Mouse (Mus musculus): ENCODE results near the gene Fcrl1. TPM values are rescaled to one million over a fixed set of nuclear protein-coding genes. Genes with fewer than 3 reads are reported as not detected.
A peak's percentile ranks its signal among the peaks of the same experiment; 100 is the strongest.
"Not testable (repeated sequence)": the region's sequence is repeated elsewhere in the genome, so short reads cannot be mapped to it uniquely, and the experiment has no call there.

The Fcrl1 gene
- polyA plus RNA-seq, 1 experiment from 2014 or later, result 0.39 TPM

DNA sequence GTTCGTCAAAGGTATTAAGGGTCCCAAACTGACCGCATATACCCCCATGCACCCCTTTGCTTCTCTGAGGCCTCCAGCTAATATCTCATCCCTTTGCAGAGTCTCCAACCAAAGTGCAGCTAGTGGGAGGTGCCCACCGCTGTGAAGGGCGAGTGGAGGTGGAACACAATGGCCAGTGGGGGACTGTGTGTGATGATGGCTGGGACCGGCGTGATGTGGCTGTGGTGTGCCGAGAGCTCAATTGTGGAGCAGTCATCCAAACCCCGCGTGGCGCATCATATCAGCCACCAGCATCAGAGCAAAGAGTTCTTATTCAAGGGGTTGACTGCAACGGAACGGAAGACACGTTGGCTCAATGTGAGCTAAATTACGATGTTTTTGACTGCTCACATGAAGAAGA is 10.5 kb upstream of the Fcrl1 start:
- DNase-seq (ENCODE audit: low spot score) (no peak), ATAC-seq (ENCODE audit: low FRiP score, low TSS enrichment) (no peak)
- WGBS, result 94% methylated on average over 14 of the region's 14 CpGs

DNA sequence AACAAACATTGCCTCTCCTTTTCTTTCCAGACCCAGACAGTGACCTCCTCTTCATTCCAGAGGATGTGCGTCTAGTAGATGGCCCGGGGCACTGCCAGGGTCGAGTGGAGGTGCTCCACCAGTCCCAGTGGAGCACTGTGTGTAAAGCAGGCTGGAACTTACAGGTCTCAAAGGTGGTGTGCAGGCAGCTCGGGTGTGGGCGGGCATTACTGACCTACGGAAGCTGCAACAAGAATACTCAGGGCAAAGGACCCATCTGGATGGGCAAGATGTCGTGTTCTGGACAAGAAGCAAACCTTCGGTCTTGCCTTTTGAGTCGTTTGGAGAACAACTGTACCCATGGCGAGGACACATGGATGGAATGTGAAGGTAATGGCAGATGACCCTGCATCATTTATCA is 8.7 kb upstream of the Fcrl1 start:
- Histone ChIP-seq H3K4me3 (ENCODE audit: low read depth, low read length) (no peak overlapping the region), H3K27ac (replicated peaks) (no peak overlapping the region), H3K36me3 (ENCODE audit: control insufficient read depth, insufficient read depth, low read length) (no peaks in the 10 kb centered on the region), H3K27me3 (ENCODE audit: control insufficient read depth, insufficient read depth, low read length) (no peaks in the 10 kb centered on the region), H3K4me1 (replicated peaks; ENCODE audit: control insufficient read depth, insufficient read depth) (no peaks in the 10 kb centered on the region), H3K4me2 (replicated peaks; ENCODE audit: low read depth) (no peak overlapping the region), H3K9ac (ENCODE audit: low read length) (no peak overlapping the region), H3K9me3 (ENCODE audit: control insufficient read depth, low read length) (no peaks in the 10 kb centered on the region)
- WGBS, result 80% methylated on average over 10 of the region's 10 CpGs
- ATAC-seq (ENCODE audit: low FRiP score, low TSS enrichment) (no peak), DNase-seq (ENCODE audit: low spot score) (no peak)
- TF ChIP-seq CTCF (IDR thresholded peaks at IDR 0.05; ENCODE audit: low read depth) (no peak), EP300 (optimal IDR thresholded peaks at IDR 0.05) (no peak)

More for the DNA sequence above, 10.5 kb upstream of the Fcrl1 start:
- H3K36me3 ChIP-seq (ENCODE audit: control insufficient read depth, insufficient read depth, low read length), result no peaks in the 10 kb centered on the region
- H3K9me3 ChIP-seq (ENCODE audit: control insufficient read depth, low read length), result no peaks in the 10 kb centered on the region
- H3K9ac ChIP-seq (ENCODE audit: low read length), result no peak overlapping the region
- H3K4me2 ChIP-seq (replicated peaks; ENCODE audit: low read depth), result no peak overlapping the region
- TF ChIP-seq EP300 (optimal IDR thresholded peaks at IDR 0.05), result no peak
- no peak for TF ChIP-seq CTCF (IDR thresholded peaks at IDR 0.05; ENCODE audit: low read depth)
- no peaks in the 10 kb centered on the region for H3K27me3 ChIP-seq (ENCODE audit: control insufficient read depth, insufficient read depth, low read length)
- H3K4me1 ChIP-seq (replicated peaks; ENCODE audit: control insufficient read depth, insufficient read depth), result no peaks in the 10 kb centered on the region
- no peak overlapping the region for H3K27ac ChIP-seq (replicated peaks)
- no peak overlapping the region for H3K4me3 ChIP-seq (ENCODE audit: low read depth, low read length)

DNA sequence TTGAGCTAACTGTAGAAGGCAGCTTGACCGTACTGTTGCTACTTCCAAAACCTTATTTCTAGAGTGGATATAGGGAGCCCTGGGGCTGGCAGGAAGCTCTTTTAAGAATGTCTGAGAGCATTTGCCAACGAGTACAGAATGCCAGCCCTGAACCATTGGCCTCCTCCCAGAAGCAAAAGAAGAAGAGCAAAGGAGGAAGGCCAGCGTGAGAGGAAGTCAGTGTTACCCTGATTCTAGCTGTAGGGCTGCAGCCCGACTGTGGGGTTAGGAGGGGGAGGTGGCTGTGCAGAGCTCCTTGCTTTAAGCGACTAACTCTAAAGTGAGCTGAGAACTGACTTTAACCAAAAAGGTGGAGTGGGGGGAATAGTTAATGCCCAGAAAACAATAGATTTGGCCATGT is 7.0 kb upstream of the Fcrl1 start:
- Histone ChIP-seq H3K9ac (ENCODE audit: low read length) (no peak overlapping the region), H3K4me3 (ENCODE audit: low read depth, low read length) (no peak overlapping the region), H3K4me2 (replicated peaks; ENCODE audit: low read depth) (no peak overlapping the region), H3K27me3 (ENCODE audit: control insufficient read depth, insufficient read depth, low read length) (no peaks in the 10 kb centered on the region), H3K27ac (replicated peaks) (no peak overlapping the region), H3K9me3 (ENCODE audit: control insufficient read depth, low read length) (no peaks in the 10 kb centered on the region), H3K36me3 (ENCODE audit: control insufficient read depth, insufficient read depth, low read length) (no peaks in the 10 kb centered on the region), H3K4me1 (replicated peaks; ENCODE audit: control insufficient read depth, insufficient read depth) (no peaks in the 10 kb centered on the region)
- ATAC-seq (ENCODE audit: low FRiP score, low TSS enrichment) (no peak), DNase-seq (ENCODE audit: low spot score) (no peak)
- WGBS, result 69% methylated on average over 5 of the region's 5 CpGs
- no peak for TF ChIP-seq CTCF (IDR thresholded peaks at IDR 0.05; ENCODE audit: low read depth)
- TF ChIP-seq EP300 (optimal IDR thresholded peaks at IDR 0.05), result no peak

DNA sequence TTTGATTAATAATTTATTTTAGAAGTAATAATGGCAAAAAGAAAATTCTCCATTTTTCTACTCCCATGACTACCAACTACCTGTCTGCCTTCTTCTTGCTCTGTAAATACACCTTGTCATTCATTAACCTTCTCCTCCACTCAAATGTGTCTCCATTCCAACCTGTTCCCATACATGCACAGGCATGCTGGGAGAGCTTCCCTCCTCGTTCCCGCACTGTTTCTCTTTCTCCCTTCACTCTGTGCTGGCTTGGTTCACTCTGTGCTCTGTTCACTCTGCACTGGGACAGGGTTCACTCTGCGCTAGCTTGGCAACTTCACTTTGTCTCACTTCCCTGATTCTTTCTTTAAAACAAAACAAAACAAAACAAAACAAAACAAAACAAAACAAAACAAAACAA is 1.0 kb downstream of the Fcrl1 start:
- no peaks in the 10 kb centered on the region for H3K9me3 ChIP-seq (ENCODE audit: control insufficient read depth, low read length)
- WGBS, result 38% methylated on average over 3 of the region's 3 CpGs
- no peak overlapping the region for H3K4me3 ChIP-seq (ENCODE audit: low read depth, low read length)
- H3K27me3 ChIP-seq (ENCODE audit: control insufficient read depth, insufficient read depth, low read length), result no peaks in the 10 kb centered on the region
- ATAC-seq (ENCODE audit: low FRiP score, low TSS enrichment) (peak; percentile 54; the same call in 1 of the 2 replicates), DNase-seq (ENCODE audit: low spot score) (no peak)
- no peak overlapping the region for H3K9ac ChIP-seq (ENCODE audit: low read length)
- no peaks in the 10 kb centered on the region for H3K36me3 ChIP-seq (ENCODE audit: control insufficient read depth, insufficient read depth, low read length)
- H3K4me2 ChIP-seq (replicated peaks; ENCODE audit: low read depth), result no peak overlapping the region
- TF ChIP-seq CTCF (IDR thresholded peaks at IDR 0.05; ENCODE audit: low read depth), result no peak
- TF ChIP-seq EP300 (optimal IDR thresholded peaks at IDR 0.05), result no peak
- H3K4me1 ChIP-seq (replicated peaks; ENCODE audit: control insufficient read depth, insufficient read depth), result no peaks in the 10 kb centered on the region
- H3K27ac ChIP-seq (replicated peaks), result no peak overlapping the region

DNA sequence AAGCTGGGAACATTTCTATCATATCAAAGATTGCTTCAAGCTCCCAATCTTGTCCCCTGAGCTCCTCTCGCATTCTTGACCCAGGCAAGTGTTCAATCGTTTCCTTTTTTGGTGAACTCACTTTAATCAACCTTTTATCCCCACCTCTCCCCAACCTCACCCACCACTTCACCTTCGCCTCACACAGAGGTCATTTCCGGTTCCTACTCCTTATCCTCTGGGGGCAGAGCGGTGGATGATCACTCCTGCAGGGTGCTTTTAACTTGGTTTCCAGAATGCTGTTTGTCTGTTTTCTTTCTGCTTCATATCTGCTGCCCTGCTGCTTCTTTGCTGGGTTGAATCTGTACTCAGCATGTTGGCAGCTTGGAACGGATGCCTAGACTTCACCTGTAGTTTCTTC is 1.5 kb downstream of the Fcrl1 start:
- Histone ChIP-seq H3K27me3 (ENCODE audit: control insufficient read depth, insufficient read depth, low read length) (no peaks in the 10 kb centered on the region), H3K4me2 (replicated peaks; ENCODE audit: low read depth) (no peak overlapping the region), H3K27ac (replicated peaks) (no peak overlapping the region), H3K9ac (ENCODE audit: low read length) (no peak overlapping the region), H3K4me1 (replicated peaks; ENCODE audit: control insufficient read depth, insufficient read depth) (no peaks in the 10 kb centered on the region), H3K4me3 (ENCODE audit: low read depth, low read length) (no peak overlapping the region), H3K36me3 (ENCODE audit: control insufficient read depth, insufficient read depth, low read length) (no peaks in the 10 kb centered on the region), H3K9me3 (ENCODE audit: control insufficient read depth, low read length) (no peaks in the 10 kb centered on the region)
- ATAC-seq (ENCODE audit: low FRiP score, low TSS enrichment) (no peak), DNase-seq (ENCODE audit: low spot score) (no peak)
- TF ChIP-seq CTCF (IDR thresholded peaks at IDR 0.05; ENCODE audit: low read depth) (no peak), EP300 (optimal IDR thresholded peaks at IDR 0.05) (no peak)
- WGBS, result 42% methylated on average over 6 of the region's 6 CpGs

DNA sequence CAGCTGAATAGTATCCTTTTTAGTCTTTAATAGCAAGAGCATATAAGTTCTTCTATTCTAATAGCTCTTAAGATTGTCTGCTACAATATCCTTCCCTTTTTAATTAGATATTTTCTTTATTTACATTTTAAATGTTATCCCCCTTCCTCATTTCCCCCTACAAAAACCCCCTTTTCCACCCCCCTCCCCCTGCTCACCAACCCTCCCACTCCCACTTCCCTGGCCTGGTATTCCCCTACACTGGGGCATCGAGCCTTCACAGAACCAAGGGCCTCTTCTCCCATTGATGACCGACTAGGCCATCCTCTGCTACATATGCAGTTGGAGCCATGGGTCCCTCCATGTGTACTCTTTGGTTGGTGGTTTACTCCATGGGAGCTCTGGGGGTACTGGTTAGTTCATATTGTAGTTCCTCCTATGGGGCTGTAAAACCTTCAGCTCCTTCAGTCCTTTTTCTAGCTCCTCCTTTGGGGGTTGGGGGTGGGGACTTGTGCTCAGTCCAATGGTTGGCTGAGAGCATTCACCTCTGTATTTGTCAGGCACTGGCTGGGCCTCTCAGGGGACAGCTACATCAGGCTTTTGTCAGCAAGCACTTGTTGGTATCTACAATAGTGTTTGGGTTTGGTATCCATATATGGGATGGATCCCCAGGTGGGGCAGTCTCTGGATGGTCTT is 3.6 kb downstream of the Fcrl1 start:
- not testable (repeated sequence) for H3K4me2 ChIP-seq (replicated peaks; ENCODE audit: low read depth); H3K9ac ChIP-seq (ENCODE audit: low read length); H3K36me3 ChIP-seq (ENCODE audit: control insufficient read depth, insufficient read depth, low read length); H3K9me3 ChIP-seq (ENCODE audit: control insufficient read depth, low read length); H3K27ac ChIP-seq (replicated peaks); H3K4me1 ChIP-seq (replicated peaks; ENCODE audit: control insufficient read depth, insufficient read depth); H3K27me3 ChIP-seq (ENCODE audit: control insufficient read depth, insufficient read depth, low read length); ATAC-seq (ENCODE audit: low FRiP score, low TSS enrichment); DNase-seq (ENCODE audit: low spot score); H3K4me3 ChIP-seq (ENCODE audit: low read depth, low read length)
- WGBS, result 91% methylated on average over 2 of the region's 2 CpGs
